Mouse (Mus musculus) kidney, adult 8-10 months (tissue): ENCODE results near the gene Ces2h.

Experiments
- DNase-seq, 2 experiments: peaks; one replicate each; pipeline ENCODE4 v3.0.0; 2022

Gene Ces2h

GRCm38 (mm10) chr8:105000586-105000985, at the start of gene Ces2h:
Gene Ces2h, plus strand, starts transcription at chr8:105000853.
- peak; percentile 85 to 89 for DNase-seq

- peak; percentile 21 to 42 for DNase-seq
Measured at GRCm38 (mm10) chr8:104961537-104961961, 39.1 kb upstream of the Ces2h start, which contains the start of gene Ces2g. Gene Ces2g, plus strand, starts transcription at chr8:104961718.

GRCm38 (mm10) chr8:104962229-104962901, 38.3 kb upstream of the Ces2h start:
- DNase-seq, result no peak

DNA sequence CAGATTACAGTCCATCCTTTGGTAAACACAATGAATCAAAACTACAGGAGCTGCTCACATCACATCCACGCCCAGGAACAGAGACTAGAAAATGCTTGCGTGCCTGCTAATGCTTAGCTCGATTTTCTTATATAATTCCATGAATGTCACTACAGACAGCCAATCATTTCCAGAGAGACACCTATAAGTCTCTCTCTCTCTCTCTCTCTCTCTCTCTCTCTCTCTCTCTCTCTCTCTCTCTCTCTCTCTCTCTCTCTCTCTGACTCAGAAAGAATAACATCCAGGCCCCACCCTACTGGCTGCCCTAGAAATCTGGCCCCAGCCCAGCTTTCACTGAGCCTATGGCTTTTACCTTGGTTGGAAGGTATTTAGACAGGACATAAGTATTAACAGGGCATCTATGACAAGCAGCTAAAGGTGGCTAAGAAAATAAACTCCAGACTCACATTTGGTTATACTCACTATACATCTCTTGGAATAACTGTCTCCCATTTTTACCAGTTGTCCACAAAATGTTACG, 37.2 kb upstream of the Ces2h start:
- DNase-seq, result no peak

DNA sequence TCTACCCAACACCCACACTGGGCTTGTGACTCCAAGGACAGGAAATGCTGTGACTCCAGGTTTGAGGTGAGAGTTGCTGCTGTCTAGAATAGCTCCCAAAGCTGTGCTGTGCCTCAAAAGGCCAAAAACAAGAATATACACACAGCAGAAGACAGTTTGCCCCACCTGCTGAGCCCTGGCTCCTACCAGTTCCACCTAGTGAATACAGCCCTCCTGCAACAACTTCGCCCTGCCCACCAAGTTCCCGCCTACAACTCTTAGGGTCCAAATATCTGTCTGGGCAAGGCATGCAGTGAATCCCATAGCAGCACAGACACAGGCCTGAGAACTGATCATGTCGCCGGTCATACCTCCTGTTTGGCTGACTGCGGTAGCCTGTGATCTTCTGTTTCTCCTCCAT, 16.5 kb upstream of the Ces2h start:
- DNase-seq, result peak; percentile 18 to 41

GRCm38 (mm10) chr8:104984942-104985341, 15.7 kb upstream of the Ces2h start:
- DNase-seq, result peak; percentile 87 to 91

DNA sequence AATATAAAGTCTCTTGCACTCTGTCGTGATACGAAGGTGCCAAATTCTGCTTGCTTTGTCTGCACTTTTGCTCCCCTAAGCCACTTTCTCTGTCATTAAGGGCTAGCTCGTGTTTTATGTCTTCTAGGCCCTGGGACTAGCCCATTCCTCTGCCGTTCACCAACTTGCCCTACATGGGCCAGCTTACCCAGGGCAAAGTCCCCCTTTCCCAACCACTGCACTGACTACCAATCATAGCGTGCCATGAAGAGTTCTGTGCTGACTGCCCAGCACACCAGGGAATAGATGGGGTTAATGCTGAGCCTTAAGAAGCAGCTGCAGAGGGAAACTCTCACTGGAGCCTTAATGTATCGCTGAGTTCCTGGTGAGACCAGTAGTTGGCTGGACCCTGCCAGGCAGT, 2.5 kb upstream of the Ces2h start:
- DNase-seq, result peak; percentile 59 to 60

DNA sequence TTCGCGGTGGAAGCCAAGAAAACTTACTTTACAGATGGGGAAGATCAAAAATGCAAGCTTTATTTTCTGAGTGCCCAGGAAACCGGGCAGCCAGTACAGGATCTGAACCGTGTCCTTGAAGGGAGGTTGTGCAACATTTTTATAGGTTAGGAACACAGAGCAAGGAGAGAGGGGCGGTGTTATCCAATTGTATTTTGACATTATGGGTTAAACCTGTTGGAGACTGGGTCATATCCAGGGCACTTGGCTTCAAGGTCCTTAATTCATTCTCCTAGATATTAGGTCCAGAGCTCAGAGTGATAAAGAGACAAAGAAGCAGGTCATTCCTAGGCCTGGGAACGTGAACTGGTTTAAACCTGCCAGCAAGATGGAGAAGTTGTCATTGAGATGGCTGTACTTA, 1.5 kb upstream of the Ces2h start:
- no peak for DNase-seq

DNA sequence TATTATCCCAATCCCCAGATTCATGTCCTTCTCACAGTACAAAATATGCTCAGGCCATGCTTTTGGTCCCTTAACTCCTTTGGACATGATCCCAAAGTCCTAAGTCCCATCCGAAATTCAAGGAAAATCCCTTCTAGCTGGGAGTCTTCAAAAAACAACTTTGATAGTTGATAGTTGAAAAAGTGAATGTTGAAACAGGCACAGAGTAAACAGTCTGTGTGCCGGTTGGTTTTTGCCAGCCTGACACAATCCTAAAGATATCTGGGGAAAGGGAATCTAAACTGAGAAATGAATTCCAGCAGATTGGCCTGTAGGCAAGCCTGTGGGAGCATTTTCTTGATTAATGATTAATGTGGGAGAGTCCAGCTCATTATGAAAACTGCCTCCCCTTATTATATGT, 9.3 kb downstream of the Ces2h start:
- peak; percentile 42 to 63 for DNase-seq

GRCm38 (mm10) chr8:105011136-105011535, 10.5 kb downstream of the Ces2h start:
- DNase-seq, result peak in 1 of 2 experiments; percentile 55

DNA sequence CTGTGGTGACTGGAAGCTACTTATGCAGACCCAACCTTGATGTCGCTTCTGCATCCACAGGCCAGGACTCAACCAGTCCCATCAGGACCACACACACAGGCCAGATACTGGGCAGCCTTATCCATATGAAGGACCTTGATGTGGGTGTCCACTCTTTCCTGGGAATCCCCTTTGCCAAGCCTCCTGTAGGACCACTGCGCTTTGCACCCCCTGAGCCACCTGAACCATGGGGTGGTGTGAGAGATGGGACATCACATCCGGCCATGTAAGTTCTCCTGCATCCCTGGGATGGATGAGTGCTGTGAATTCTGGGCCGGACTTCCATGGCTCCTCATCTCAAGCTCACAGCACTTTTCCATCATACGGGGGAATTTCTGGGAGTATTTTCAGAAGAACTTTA, 13.7 kb downstream of the Ces2h start:
- no peak for DNase-seq

DNA sequence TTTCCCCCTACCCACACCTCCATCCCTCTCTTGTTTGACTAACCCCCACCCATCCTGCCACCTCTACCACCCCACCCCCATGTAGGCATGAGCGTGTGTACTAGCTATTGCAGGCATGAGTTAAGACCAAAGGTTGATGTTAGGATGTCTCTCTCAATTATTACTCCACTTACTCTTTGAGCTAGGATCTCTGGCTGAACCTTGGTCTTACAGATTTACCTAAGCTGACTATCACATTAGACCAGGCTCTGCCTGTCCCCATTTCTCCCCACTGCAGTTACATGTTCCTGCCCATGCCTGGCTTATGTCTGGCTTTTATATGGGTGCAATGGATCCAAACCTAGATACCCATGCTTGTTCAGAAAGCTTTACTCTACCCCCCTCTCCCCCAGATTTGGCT, 21.3 kb downstream of the Ces2h start:
- DNase-seq, result peak in 1 of 2 experiments; percentile 35

DNA sequence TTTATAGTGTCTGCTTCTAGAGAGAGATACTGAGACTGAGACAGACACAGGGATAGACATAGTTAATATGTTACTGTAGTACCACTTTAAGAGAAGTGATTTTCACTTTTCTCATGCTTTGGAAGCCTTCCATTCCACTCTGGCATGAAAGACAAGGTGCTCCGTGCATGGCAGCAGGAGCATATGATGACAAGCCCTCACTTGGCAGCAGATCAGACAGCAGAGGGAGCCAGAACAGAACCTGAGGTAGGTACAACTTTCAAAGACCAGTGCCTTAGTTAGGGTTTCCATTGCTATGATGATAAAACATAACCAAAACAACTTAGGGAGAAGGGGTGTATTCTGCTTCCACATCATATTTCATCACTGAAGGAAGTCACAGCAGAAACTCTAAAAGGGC, 22.4 kb downstream of the Ces2h start:
- DNase-seq, result peak; percentile 58 to 75

DNA sequence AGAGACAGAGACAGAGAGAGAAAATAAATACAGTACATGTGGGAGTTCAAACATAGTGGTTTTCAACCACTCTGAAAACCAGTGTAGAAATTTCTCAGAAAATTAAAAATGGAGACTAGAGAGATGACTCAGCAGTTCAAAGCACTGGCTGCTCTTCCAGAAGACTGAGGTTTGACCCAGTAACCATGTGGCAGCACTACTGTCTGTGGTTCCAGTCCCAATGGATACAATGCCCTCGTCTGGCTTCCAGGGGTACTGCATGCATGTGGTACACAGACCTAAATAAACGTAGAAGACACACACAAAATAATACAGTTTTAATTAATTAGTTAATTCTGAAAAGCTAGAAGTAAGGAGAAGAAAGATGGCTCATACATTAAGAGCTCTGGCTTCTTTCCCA, 24.4 kb downstream of the Ces2h start:
- DNase-seq, result peak in 1 of 2 experiments; percentile 39

DNA sequence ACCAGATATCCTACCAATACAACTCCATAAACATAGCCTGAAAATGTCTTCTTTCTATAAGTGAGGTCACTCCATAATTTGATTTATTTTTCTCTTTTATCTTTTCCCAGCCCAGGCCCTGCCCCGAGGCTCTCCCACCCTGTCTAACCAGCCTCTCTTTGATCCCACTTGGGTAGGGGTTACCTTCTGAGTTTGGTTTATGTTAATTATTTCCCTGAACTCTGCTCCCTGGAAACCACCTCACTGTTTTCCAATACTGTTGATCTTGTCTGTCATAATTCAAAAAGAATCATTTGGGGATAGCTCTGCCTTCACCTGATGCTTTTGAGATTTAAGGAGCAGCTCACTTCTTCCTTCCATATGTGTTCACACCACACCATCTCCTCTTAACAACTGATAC, 42.9 kb downstream of the Ces2h start:
- no peak for DNase-seq

DNA sequence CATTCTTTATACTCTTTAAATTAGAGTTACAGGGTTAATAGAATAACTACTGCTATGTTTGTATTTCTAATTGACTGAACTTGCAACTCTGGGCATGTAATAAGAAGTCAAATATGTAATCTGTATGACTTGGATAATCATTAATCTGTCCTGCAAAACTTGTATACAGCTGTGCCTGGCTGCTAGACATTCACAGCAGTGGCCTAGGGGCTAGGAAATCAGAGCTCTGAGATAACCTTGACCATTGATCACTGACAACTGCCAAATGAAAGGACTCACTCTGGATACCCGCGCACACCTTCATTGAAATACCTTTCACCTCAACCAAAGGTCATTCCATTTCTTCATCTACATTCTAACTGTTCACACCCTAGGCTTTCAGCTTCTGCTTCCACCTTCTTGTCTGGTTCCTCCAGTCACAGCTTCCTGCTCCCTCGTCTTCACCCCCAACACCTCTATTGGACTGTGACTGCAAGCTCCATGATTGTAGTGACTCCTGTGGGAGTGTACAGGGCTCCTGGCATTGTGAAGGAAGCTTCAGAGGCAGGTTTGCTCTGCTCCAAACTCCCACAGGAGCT, 45.3 kb downstream of the Ces2h start:
- no peak for DNase-seq

- no peak for DNase-seq
Measured at GRCm38 (mm10) chr8:105048371-105048854, 47.8 kb downstream of the Ces2h start, which contains the start of gene Ces3a. Gene Ces3a, plus strand, starts transcription at chr8:105048601.

GRCm38 (mm10) chr8:105056211-105056610, 55.6 kb downstream of the Ces2h start:
- no peak for DNase-seq

DNA sequence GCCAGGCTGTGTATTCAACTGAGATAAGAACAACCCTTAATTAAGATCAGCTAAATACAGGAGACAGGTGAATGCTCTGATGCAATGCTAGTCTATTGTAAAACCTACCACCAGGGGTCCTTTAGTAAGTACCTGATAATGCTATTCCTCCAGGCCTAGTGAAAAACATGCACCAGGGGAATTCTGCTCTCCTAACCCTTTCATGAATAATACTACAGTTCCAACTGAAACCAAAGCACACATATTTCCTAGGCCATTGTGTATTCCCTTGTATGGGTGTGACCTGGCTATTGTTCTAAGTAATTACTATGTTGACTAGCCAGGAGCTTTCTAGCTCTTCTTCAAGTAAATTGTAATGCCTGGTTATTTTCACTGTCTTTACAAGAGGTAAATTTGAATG, 59.4 kb downstream of the Ces2h start:
- DNase-seq, result no peak

- peak; percentile 58 to 80 for DNase-seq
Measured at GRCm38 (mm10) chr8:105066761-105067160, 66.1 kb downstream of the Ces2h start.

- DNase-seq, result peak; percentile 16 to 45
Measured at GRCm38 (mm10) chr8:105067905-105068304, 67.3 kb downstream of the Ces2h start.

- DNase-seq, result peak in 1 of 2 experiments; percentile 12
Measured at GRCm38 (mm10) chr8:105068971-105069370, 68.3 kb downstream of the Ces2h start.
